Mouse (Mus musculus) c-Kit-positive CD71-negative TER-119-negative erythroid progenitor cells, embryonic 14.5 days (primary cell): Measurements from ENCODE around the gene Obscn.

Experiments used
- DNase-seq: peaks from one replicate; pipeline ENCODE4 v3.0.0-alpha.2; 2013; ENCODE audit warnings: low read depth

Obscn gene

GRCm38 (mm10) chr11:59135904-59136452 lies at the start of gene Obscn:
Gene Obscn, minus strand, starts transcription at chr11:59136402.
- no peak for DNase-seq

GRCm38 (mm10) chr11:59185490-59185889 lies 49.3 kb upstream of the Obscn start:
- DNase-seq = no peak

DNA sequence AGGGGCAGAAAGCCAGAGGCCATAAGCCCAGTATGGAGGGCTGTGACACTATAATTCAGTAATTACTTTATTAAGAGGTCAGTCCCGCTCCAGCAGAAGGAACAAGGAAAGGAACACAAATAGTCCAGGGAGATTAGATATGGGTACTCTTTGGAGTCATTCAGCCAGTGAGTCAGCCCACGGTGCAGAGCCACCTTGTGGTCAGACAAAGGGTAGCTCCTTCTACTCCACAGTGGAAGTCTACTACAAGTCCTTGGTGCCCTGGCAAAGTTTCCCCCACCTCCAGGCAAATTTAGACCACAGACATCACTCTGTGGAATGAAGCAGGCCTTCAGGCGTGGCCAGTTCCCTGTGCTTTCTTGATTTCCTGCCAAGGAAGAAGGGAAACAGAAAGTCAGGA lies 47.6 kb upstream of the Obscn start:
- no peak for DNase-seq

DNA sequence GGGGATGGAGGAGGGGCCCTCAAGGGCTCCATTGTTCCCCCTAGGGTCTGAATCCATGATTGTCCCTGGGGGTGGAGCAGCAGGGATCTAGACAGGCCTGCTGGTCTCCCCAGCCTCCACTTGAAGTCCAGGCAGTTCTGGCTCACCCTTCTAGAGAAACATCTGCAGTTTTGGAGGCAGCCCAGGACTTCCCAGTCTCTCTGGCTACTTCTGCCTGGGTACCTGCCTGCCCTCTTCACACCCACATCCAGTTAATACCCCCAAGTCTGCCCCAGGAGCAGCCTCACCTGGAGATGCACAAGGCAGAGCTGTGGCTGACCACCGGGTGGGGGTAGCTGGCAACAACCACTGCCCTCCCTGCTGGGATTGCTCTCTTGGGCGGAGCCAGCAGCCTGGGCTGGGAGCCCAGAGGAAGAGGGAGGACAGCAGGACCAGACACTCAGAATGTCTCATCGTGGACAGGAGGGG lies 46.7 kb upstream of the Obscn start, which contains the start of gene Gjc2:
Gjc2 (minus strand) TSS at position 350 of the 468 bp plus-strand sequence.
- DNase-seq = no peak

- DNase-seq = no peak
Observed at GRCm38 (mm10) chr11:59176921-59177320, 40.7 kb upstream of the Obscn start.

- no peak for DNase-seq
Observed at GRCm38 (mm10) chr11:59176475-59176874, 40.3 kb upstream of the Obscn start.

DNA sequence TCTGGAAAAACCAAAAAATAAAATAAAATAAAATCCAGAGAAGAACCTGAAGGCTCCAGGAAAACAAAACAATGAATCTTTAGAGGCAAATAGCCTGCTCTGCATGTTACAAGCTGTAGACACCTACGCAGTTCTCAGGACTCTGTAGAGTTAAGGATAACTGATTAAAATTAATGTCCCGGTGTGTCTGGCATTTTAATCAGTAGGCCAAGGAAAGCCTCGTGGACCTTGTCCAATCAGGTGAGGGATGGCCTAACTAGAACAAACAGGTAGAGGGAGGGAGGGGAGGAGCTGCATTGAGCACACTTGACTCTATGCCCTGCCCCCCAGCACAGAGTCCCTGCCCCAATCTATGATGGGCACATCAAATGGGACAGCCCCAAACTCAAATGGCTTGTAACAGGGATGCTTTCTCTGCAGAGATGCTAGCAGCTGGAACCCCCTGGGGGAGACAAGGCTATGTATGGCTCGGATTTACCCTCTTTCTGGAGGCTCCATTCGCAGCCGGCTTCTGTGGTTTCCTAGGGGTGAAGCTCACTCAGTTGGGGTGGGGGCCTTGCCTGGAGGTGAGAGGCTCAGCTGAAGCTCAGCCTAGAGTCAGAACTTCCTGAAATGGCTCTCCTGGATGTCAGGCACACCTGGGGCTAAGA lies 38.1 kb upstream of the Obscn start:
- DNase-seq = no peak

DNA sequence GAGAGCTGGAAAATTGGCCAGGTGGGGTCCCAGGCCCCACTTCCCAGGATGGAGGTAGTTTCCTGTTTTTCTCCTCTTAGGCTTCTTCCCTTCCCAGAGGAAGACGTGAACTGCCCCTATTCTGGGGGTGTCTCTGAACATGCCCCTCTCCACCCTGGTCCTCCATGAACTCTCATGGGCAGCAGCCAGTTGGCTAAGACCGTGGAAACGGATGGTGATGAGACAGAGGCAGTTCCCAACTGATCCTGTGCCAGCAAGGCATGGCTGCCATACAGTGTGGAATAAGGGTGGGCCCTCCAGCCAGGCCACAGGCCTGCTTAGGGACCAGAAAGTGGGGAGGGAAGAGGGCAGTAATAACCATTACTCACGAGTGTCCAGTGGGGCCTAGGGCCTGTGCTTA lies 34.3 kb upstream of the Obscn start:
- no peak for DNase-seq

GRCm38 (mm10) chr11:59169807-59170206 lies 33.6 kb upstream of the Obscn start:
- no peak for DNase-seq

GRCm38 (mm10) chr11:59165616-59166241 lies 29.5 kb upstream of the Obscn start:
- no peak for DNase-seq

DNA sequence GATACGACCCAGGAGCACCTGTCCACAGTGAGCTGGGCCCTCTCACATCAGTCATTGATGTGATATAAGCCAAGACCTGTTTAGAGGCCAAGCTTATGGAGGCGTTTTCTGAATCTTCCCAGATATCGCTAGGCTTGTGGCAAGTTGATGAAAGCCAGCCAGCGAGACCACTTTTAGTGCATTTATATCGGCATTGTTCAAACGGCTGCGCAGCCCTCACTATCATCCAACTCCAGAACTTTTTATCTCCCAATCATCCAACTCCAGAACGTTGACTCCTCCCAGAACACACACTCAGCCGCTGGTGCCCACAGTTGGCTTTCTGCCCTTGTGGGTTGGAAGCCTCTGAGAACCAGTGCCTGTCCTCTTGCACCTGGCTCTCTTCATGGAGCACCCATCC lies 28.2 kb upstream of the Obscn start:
- peak; percentile 43 for DNase-seq

DNA sequence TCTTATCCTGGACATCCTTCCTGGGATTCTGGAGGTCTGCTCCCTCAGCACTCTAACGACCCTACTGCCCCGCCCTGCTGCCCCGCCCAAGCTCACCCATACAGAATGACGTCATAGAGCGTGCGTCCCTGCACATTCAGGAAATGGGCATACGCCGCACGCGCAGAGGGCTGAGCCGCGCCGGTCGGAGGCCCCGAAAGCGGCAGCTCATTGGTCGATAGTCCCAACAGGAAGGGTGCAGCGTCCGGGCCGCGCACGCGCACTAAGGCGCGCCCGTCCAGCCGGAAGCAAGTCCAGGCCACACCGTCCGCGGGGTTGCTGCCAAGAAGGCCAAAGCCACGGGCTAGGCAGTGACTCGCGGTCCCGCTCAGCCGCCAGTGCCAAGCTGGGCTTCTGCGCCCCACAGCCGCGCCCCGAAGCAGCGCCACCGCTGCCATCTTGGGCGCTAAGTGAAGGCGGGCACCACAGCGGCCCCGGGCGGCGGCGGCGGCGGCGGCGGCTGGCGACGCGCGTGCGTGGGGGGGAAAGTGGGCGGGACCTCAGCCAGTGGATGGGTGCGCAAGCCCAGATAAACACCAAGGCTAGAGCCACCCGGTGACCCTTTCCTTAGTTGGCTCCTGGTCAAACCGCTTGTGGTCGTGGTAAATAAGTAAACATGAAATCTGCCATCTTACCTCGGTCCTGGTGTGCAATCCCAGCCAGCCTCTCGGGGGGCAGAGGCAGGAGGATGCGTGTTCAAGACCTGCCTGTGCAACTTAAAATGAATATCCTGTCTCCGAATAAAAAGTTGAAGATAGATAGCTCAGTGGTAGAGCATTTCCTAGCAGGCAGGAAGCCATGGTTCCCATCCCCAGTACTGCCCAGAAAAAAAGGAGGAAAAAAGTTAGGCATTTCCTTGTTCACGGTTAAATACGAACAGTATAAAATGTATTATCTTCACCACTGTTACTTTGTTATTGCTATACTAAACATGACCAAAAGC lies 27.3 kb upstream of the Obscn start, which contains the start of gene Iba57:
Iba57 (minus strand) TSS at position 485 of the 982 bp plus-strand sequence.
- peak; percentile 91 for DNase-seq

DNA sequence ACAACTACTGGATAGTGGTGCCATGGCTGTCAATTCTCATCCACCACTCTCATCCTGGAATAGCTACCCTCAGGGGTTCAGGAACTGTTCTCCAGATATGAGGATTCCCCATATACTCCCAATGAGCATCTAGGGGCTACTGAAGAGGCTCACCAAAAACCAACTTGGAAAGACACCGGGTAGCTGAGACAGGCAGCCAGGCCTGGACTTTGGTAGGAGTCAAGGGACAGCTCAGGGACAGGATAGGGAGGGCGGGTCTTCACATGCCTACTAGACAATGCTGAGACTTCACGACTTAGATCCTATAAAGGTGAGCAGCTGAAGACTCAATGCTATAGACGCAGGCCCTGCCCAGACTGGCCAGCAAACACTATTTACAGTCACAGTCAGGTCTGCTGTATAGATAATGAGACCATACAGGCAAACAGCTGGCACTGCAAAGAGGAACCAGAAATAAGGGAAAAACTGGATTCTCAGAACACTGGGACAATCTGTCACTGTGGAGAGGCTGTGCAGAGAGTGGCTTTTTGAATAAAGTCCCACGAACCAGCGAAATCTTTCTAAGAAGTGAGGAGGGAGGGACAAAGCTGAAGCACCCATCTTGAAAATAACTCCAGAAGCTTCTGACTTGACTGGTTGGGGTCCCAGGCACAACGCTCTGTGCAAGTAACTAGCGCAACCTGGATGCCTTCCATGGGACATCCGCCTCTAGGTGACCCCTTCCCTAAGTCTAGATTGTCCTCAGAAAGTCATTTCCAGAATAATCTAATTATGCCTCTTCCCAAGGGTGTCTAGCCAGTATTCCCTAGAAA lies 26.4 kb upstream of the Obscn start:
- no peak for DNase-seq

- DNase-seq = no peak
Observed at GRCm38 (mm10) chr11:59161398-59161797, 25.2 kb upstream of the Obscn start.

DNA sequence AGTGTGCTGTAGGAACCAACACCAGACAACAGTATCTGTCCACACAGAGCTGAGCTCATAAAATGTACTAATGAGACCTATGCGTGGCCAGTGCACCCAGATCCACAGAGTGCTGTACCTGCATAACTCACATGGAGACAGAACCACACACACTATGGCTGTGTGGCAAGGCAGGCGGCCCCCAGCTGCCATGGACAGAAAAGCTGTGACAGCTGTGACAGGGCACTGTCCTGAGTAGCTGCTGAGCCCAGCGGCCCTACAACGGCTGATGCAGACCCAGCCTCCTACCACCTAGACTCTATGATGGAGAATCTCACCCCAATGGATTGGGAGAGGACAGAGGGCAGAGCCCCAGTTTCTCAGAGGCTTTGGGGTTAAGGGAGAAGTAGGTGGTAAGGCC lies 23.4 kb upstream of the Obscn start:
- no peak for DNase-seq

GRCm38 (mm10) chr11:59159099-59159498 lies 22.9 kb upstream of the Obscn start:
- DNase-seq = no peak

DNA sequence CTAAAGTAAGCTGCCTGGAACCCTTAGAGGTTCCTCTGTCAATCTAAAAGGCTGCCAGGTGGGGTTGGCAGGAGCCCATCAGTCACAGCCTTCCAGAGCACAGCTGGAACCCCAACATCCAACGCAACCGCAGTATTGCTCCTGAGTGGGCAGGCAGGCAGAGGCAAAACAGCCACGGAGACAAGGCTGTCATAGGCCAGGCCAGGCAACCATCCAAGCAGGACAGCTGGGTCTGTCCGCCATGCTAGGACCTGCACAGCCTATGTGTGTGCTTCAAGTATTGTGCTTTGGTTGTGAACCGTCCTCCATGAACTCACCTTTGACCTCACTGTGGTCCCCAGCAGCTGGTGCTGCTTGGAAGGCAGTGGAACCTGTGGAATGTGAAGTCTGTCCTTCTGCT lies 19.7 kb upstream of the Obscn start:
- DNase-seq = no peak

GRCm38 (mm10) chr11:59154220-59154619 lies 18.0 kb upstream of the Obscn start:
- no peak for DNase-seq

GRCm38 (mm10) chr11:59151729-59152128 lies 15.5 kb upstream of the Obscn start:
- DNase-seq = no peak

- DNase-seq = no peak
Observed at GRCm38 (mm10) chr11:59149302-59149701, 13.1 kb upstream of the Obscn start.

- no peak for DNase-seq
Observed at GRCm38 (mm10) chr11:59142962-59143361, 6.8 kb upstream of the Obscn start.
